Mouse (Mus musculus): ENCODE data around the gene Dusp28. TPM values are rescaled to one million over a fixed set of nuclear protein-coding genes. Genes with fewer than 3 reads are reported as not detected.
A peak's percentile ranks its signal among the peaks of the same experiment; 100 is the strongest.

Gene Dusp28
- 15.5 and 17.3 TPM in 2 replicates for polyA plus RNA-seq (2015; fragmentation: Nextera tagmentation; extraction: Ambion mirVana)

DNA sequence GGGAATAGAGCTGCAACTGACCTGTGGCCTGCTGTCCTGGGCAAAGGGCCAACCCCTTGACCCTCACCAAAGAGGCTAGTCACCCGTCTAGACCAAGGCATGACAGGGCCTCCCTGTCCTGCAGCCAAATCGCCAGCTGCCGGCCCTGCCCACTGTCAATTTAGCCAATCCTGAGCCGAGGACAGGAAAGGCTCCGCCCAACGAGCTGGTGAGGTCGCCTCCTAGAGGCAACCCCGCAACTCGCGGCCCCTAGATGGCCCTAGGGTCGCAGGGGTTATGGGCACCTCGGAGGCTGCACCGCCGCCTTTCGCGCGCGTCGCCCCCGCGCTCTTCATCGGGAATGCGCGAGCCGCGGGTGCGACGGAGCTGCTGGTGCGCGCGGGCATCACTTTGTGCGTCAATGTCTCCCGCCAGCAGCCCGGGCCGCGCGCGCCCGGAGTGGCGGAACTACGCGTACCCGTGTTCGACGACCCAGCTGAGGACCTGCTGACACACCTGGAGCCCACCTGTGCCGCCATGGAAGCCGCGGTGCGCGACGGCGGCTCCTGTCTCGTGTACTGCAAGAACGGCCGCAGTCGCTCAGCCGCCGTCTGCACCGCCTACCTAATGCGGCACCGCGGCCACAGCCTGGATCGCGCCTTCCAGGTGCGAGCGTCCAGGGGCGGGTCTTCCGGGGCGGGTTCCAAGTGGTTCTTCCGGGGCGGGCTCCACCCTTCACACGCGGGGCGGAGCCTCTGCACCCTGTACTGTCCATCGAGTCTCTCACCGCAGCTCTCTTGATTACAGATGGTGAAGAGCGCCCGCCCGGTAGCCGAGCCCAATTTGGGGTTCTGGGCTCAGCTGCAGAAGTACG is at the start of gene Dusp28:
TSS of gene Dusp28 (plus strand) at position 203 of the 853 bp plus-strand sequence.
- peak within 1 kb of the TSS; percentile 83 for H3K4me3 ChIP-seq (ENCODE audit: low read length)
- peak; percentile 91 for ATAC-seq
- peak within 1 kb of the TSS; percentile 84 for H3K9ac ChIP-seq (ENCODE audit: low read depth, low read length)
- peak within 1 kb of the TSS; percentile 93 for H3K27ac ChIP-seq (ENCODE audit: low read depth, low read length)
- peak within 1 kb of the TSS; percentile 90 for H3K4me2 ChIP-seq (ENCODE audit: low read length)
- no peaks in the 10 kb centered on the region for H3K27me3 ChIP-seq (replicated peaks; ENCODE audit: control insufficient read depth, insufficient read depth, low read length)
- H3K4me1 ChIP-seq (ENCODE audit: control insufficient read depth, insufficient read depth, low read depth, low read length), result peaks cover 31% of the 10 kb centered on the region
- no peaks in the 10 kb centered on the region for H3K36me3 ChIP-seq (ENCODE audit: control insufficient read depth, insufficient read depth, low read length)
- H3K9me3 ChIP-seq (ENCODE audit: control insufficient read depth, low read length), result no peaks in the 10 kb centered on the region
- under 1% methylated on average over 67 of the region's 81 CpGs for WGBS

DNA sequence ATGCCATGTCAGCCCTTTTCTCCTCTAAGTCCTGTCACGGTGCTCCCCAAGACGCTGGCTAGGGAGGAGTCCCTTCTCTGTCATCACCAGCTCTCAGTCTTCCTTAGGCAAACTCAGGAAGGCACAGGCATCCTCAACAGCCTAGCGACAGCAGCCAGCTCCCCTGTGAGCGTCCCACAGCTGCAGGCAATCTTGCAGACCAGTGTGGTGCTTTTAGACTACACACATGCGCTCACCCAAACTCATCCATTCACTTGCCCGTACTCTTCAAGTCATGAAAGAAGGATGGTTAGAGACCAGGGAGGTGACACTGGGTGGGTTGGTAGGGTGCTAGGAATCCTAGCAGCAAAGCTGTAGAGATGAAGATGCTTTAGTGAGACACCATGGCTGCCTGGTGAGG is 45.3 kb upstream of the Dusp28 start:
- no peak overlapping the region for H3K9ac ChIP-seq (ENCODE audit: low read depth, low read length)
- H3K27me3 ChIP-seq (replicated peaks; ENCODE audit: control insufficient read depth, insufficient read depth, low read length), result no peaks in the 10 kb centered on the region
- peaks cover 30% of the 10 kb centered on the region for H3K36me3 ChIP-seq (ENCODE audit: control insufficient read depth, insufficient read depth, low read length)
- H3K4me1 ChIP-seq (ENCODE audit: control insufficient read depth, insufficient read depth, low read depth, low read length), result no peaks in the 10 kb centered on the region
- no peak overlapping the region for H3K4me3 ChIP-seq (ENCODE audit: low read length)
- H3K9me3 ChIP-seq (ENCODE audit: control insufficient read depth, low read length), result no peaks in the 10 kb centered on the region
- no peak overlapping the region for H3K4me2 ChIP-seq (ENCODE audit: low read length)
- 63% methylated on average over 6 of the region's 6 CpGs for WGBS
- peak; percentile 14; the same call in 1 of the 2 replicates for ATAC-seq
- H3K27ac ChIP-seq (ENCODE audit: low read depth, low read length), result no peak overlapping the region

DNA sequence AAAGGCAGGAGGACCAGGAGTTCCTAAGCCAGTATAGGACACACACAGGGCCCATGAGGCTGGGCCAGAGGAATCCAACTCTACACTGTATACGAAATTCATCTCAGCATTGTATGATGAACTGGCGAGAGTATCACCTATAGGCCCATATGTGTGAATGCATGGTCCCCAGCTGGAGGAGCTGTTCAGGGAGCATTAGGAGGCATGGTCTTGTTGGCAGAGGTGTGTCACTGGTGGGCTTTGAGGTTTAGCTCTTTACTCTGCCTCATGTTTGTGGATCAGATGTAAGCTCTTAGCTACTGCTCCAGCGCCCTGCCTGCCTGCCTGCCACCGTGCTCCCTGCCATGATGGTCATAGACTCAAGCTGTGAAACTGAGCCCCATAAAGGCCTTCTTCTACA is 43.5 kb upstream of the Dusp28 start:
- Histone ChIP-seq H3K27me3 (replicated peaks; ENCODE audit: control insufficient read depth, insufficient read depth, low read length) (no peaks in the 10 kb centered on the region), H3K36me3 (ENCODE audit: control insufficient read depth, insufficient read depth, low read length) (peaks cover 13% of the 10 kb centered on the region), H3K4me1 (ENCODE audit: control insufficient read depth, insufficient read depth, low read depth, low read length) (no peaks in the 10 kb centered on the region), H3K9me3 (ENCODE audit: control insufficient read depth, low read length) (no peaks in the 10 kb centered on the region), H3K9ac (ENCODE audit: low read depth, low read length) (no peak overlapping the region), H3K27ac (ENCODE audit: low read depth, low read length) (no peak overlapping the region), H3K4me3 (ENCODE audit: low read length) (no peak overlapping the region), H3K4me2 (ENCODE audit: low read length) (no peak overlapping the region)
- ATAC-seq, result no peak
- 79% methylated on average over 4 of the region's 4 CpGs for WGBS

DNA sequence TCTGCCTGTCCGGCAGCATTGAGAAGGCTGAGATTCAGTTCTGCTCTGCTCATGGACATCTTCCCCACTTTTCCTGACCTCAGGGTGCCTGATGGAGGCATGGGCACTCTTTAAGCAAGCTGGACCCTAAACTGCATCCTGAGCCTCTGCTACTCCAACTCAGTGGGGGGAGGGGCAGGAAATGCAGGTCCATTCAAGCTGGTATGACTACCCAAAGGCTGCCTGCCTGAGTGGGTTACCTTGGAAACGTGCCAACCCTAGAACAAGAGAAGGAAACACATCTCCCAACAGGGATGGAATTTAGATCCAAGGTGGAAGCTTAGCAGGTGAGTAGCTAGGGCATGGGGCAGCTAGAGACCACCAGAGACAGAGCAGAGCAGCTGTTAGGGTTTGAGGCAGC is 40.6 kb upstream of the Dusp28 start:
- H3K27me3 ChIP-seq (replicated peaks; ENCODE audit: control insufficient read depth, insufficient read depth, low read length), result no peaks in the 10 kb centered on the region
- no peak for ATAC-seq
- WGBS, result 49% methylated on average over 2 of the region's 2 CpGs
- no peak overlapping the region for H3K4me3 ChIP-seq (ENCODE audit: low read length)
- no peaks in the 10 kb centered on the region for H3K9me3 ChIP-seq (ENCODE audit: control insufficient read depth, low read length)
- H3K9ac ChIP-seq (ENCODE audit: low read depth, low read length), result no peak overlapping the region
- H3K27ac ChIP-seq (ENCODE audit: low read depth, low read length), result no peak overlapping the region
- H3K4me2 ChIP-seq (ENCODE audit: low read length), result no peak overlapping the region
- H3K36me3 ChIP-seq (ENCODE audit: control insufficient read depth, insufficient read depth, low read length), result no peaks in the 10 kb centered on the region
- no peaks in the 10 kb centered on the region for H3K4me1 ChIP-seq (ENCODE audit: control insufficient read depth, insufficient read depth, low read depth, low read length)

DNA sequence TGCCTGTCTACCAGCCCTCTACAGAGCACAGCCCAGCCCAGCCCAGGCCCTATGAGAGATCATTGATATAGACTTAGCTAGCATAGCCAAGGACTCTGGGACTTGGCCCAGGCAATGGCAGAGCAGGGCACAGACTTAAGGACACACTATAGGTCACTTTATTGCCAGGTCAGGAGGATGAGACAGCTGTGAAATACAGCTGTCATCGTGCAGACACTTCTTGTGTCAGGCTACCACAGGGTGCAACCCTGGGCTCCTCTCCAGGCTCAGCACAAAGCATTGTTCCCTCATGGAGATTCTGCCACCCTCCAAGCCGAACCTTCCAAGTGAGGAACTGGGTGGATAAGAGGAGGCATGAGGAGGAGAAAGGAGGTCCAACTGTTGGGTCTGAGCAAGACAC is 36.8 kb upstream of the Dusp28 start:
- Histone ChIP-seq H3K9me3 (ENCODE audit: control insufficient read depth, low read length) (no peaks in the 10 kb centered on the region), H3K27ac (ENCODE audit: low read depth, low read length) (no peak overlapping the region), H3K27me3 (replicated peaks; ENCODE audit: control insufficient read depth, insufficient read depth, low read length) (no peaks in the 10 kb centered on the region), H3K4me3 (ENCODE audit: low read length) (no peak overlapping the region), H3K36me3 (ENCODE audit: control insufficient read depth, insufficient read depth, low read length) (no peaks in the 10 kb centered on the region), H3K9ac (ENCODE audit: low read depth, low read length) (no peak overlapping the region), H3K4me1 (ENCODE audit: control insufficient read depth, insufficient read depth, low read depth, low read length) (no peaks in the 10 kb centered on the region), H3K4me2 (ENCODE audit: low read length) (no peak overlapping the region)
- 84% methylated on average over 2 of the region's 2 CpGs for WGBS
- no peak for ATAC-seq

DNA sequence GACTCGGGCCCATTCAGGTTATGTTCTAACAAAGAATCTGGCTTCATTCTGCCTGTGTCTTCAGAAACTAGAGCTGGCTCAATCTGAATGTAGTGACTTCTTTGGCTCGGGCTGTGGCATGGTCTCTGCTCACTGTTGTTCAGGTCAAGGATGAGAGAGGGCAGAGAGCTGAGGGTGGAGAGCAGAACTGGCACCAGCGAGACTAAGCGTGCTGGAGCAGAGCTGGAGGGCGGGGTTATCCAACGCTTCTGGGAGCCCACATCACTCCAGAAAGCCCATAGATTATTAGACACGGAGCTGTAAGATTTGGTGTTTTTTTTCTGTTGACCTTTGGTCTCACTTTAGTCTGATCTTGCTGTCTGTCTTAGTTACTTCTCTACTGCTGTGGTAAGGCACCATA is 34.1 kb upstream of the Dusp28 start:
- ATAC-seq, result no peak
- Histone ChIP-seq H3K4me3 (ENCODE audit: low read length) (no peak overlapping the region), H3K4me2 (ENCODE audit: low read length) (no peak overlapping the region), H3K4me1 (ENCODE audit: control insufficient read depth, insufficient read depth, low read depth, low read length) (no peaks in the 10 kb centered on the region), H3K36me3 (ENCODE audit: control insufficient read depth, insufficient read depth, low read length) (no peaks in the 10 kb centered on the region), H3K27me3 (replicated peaks; ENCODE audit: control insufficient read depth, insufficient read depth, low read length) (no peaks in the 10 kb centered on the region), H3K27ac (ENCODE audit: low read depth, low read length) (no peak overlapping the region), H3K9me3 (ENCODE audit: control insufficient read depth, low read length) (no peaks in the 10 kb centered on the region), H3K9ac (ENCODE audit: low read depth, low read length) (no peak overlapping the region)
- 86% methylated on average over 7 of the region's 7 CpGs for WGBS

DNA sequence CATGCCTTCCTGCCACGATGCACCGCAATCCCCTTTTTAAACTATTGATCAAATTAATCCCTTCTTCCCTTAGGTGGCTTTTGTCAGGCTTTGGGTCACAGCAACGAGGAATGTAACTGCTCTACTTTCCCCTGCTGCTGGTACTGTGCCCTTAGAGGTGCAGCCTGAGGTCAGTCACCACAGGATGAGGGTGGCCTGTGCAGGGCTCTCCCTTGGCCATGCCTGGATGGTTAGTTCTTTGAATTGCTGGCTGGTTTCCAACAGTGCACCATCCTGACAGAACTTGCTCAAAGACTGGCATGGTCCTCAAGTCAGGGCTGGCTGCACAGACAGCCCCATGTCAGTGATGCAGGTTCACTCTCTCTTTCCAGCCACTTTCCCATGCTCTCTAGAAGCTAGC is 32.8 kb upstream of the Dusp28 start:
- Histone ChIP-seq H3K36me3 (ENCODE audit: control insufficient read depth, insufficient read depth, low read length) (no peaks in the 10 kb centered on the region), H3K4me1 (ENCODE audit: control insufficient read depth, insufficient read depth, low read depth, low read length) (no peaks in the 10 kb centered on the region), H3K4me3 (ENCODE audit: low read length) (no peak overlapping the region), H3K9ac (ENCODE audit: low read depth, low read length) (no peak overlapping the region), H3K9me3 (ENCODE audit: control insufficient read depth, low read length) (no peaks in the 10 kb centered on the region), H3K27me3 (replicated peaks; ENCODE audit: control insufficient read depth, insufficient read depth, low read length) (no peaks in the 10 kb centered on the region), H3K27ac (ENCODE audit: low read depth, low read length) (no peak overlapping the region), H3K4me2 (ENCODE audit: low read length) (no peak overlapping the region)
- WGBS, result 71% methylated on average over 3 of the region's 3 CpGs
- no peak for ATAC-seq

DNA sequence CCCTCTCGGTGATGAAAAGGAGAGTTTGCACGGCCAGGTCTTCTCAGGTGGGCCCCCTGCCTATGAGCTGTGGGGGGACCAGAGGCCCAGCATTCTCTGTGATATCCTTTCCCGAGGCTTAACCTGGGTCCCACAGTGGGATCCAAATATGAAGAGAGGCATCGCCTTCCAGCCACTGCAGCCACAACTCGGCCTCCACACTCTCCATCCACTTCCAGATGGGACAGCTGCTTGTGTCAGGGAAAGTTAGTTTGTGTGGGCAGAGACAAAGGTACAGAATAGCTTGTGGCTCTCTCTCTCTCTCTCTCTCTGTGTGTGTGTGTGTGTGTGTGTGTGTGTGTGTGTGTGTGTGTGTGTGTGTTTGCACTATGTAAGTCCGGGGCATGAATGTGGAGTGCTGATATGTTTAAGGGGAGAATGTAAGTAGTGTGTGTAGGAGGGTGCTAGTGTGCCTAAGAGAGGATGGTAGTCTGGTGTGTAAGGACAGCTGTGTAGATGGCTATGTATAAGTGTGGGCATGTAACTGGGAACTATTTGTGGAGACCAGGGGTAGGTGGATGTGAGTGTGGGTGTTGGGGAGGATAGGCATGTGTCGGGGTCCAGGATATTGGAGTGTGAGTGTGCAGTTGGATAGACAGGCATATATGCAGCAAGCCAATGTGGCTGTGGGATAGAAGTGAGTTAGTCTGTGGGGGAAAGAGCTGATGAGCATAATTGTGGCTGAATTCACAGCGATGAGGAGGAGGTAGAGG is 31.2 kb upstream of the Dusp28 start:
- no peak for ATAC-seq
- WGBS, result 87% methylated on average over 8 of the region's 8 CpGs

DNA sequence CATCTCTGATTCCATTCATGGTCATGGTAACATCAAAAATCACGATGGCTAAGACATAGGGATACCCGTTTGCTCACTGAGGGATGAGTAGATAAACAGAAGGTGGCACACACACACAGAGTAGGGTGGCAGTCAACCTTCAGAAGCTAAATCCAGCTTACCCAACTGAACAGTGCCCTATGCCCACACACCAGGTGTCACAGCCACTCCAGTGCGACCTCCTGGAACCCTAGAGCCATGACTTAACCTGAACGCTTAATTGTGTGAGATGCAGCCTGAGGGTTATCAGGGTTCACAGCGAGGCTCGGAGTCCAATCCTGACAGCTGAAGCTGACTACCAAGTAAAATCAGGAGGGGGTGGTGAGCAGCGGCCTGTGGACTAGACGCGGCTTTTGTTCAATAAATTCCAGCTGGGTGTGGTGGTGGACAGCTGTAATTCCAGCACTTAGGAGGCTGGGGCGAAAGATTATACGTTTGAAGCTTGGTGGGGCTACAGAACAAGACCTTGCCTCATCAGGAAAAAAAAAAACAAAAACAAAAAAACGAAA is 29.3 kb upstream of the Dusp28 start:
- Histone ChIP-seq H3K9me3 (ENCODE audit: control insufficient read depth, low read length) (no peaks in the 10 kb centered on the region), H3K27ac (ENCODE audit: low read depth, low read length) (no peak overlapping the region), H3K4me1 (ENCODE audit: control insufficient read depth, insufficient read depth, low read depth, low read length) (no peaks in the 10 kb centered on the region), H3K27me3 (replicated peaks; ENCODE audit: control insufficient read depth, insufficient read depth, low read length) (no peaks in the 10 kb centered on the region), H3K9ac (ENCODE audit: low read depth, low read length) (no peak overlapping the region), H3K36me3 (ENCODE audit: control insufficient read depth, insufficient read depth, low read length) (no peaks in the 10 kb centered on the region), H3K4me3 (ENCODE audit: low read length) (no peak overlapping the region), H3K4me2 (ENCODE audit: low read length) (no peak overlapping the region)
- no peak for ATAC-seq
- 72% methylated on average over 12 of the region's 12 CpGs for WGBS

More for the DNA sequence above, 31.2 kb upstream of the Dusp28 start:
- H3K9ac ChIP-seq (ENCODE audit: low read depth, low read length), result no peak overlapping the region
- H3K9me3 ChIP-seq (ENCODE audit: control insufficient read depth, low read length), result no peaks in the 10 kb centered on the region
- no peaks in the 10 kb centered on the region for H3K4me1 ChIP-seq (ENCODE audit: control insufficient read depth, insufficient read depth, low read depth, low read length)
- H3K36me3 ChIP-seq (ENCODE audit: control insufficient read depth, insufficient read depth, low read length), result no peaks in the 10 kb centered on the region
- no peak overlapping the region for H3K27ac ChIP-seq (ENCODE audit: low read depth, low read length)
- no peak overlapping the region for H3K4me2 ChIP-seq (ENCODE audit: low read length)
- H3K27me3 ChIP-seq (replicated peaks; ENCODE audit: control insufficient read depth, insufficient read depth, low read length), result no peaks in the 10 kb centered on the region
- H3K4me3 ChIP-seq (ENCODE audit: low read length), result no peak overlapping the region

Data from hindbrain, embryonic 16.5 days (tissue).